Mouse (Mus musculus): ENCODE results near the gene Sun2.

DNA sequence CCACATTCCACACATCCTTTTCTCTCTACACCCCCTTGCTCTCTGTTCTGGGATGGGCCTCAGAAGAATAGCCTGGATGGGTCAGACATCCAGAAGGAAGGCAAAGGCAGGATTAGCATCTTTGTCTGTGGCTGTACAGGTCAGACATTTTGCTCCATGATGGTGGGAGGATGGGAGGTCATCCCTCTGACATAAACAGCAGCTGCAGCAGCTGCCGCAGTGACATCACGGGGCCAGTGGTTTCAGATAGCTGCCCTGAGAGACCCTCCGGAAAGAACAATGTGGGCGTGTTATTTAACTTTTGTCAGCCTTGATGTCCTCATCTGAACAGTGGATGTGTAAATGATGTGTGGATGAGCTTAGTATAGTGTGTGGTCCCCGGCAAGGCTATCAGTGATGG, 3.5 kb upstream of the Sun2 start:
- TF ChIP-seq NRF1 (IDR thresholded peaks at IDR 0.05; ENCODE audit: low read depth, low read length) (no peak), ETS1 (conservative IDR thresholded peaks at IDR 0.05; ENCODE audit: low read depth, low read length) (peak; percentile 22; the same call in 1 of the 2 replicates), CTCF (conservative IDR thresholded peaks at IDR 0.05 in 1 of 2, IDR thresholded peaks at IDR 0.05 in 1 of 2; ENCODE audit: low read depth in 2 of 2, low read length in 2 of 2) (no peak), ZMIZ1 (IDR thresholded peaks at IDR 0.05; ENCODE audit: low read depth, low read length) (no peak), JUN (IDR thresholded peaks at IDR 0.05; ENCODE audit: insufficient read depth, low read depth, low read length) (no peak), JUND (conservative IDR thresholded peaks at IDR 0.05; ENCODE audit: low read depth, low read length) (no peak), CHD1 (IDR thresholded peaks at IDR 0.05; ENCODE audit: low read depth, low read length) (no peak)

All from CH12.LX (cell line).